ENCODE assay signal across 28 mouse cellular contexts in genomic region chr19:26128423-26128822, GRCm38 (mm10).
DNase-seq lines count a peak whose midpoint lies in the region; ATAC-seq and TF ChIP-seq lines count a peak whose summit lies in the region.
"Had no signal": no experiment of that assay in that cellular context is flagged by ENCODE, and none has a peak within 500 bp of the region (broad histone marks: within the 10 kb centered on the region; RNA-seq: fewer than 3 reads in every experiment).

No protein-coding gene starts in this region.

- no peak overlapping the region for H3K4me3 ChIP-seq in cerebellum, adult 2 months (replicated peaks; ENCODE audit: insufficient read depth, low read depth, low read length)
- H3K4me3 ChIP-seq in hindbrain, postnatal 0 days (ENCODE audit: low read length) = no peak overlapping the region
- H3K4me3 ChIP-seq in hindbrain, embryonic 10.5 days = no peak overlapping the region
- no peak overlapping the region for H3K4me3 ChIP-seq in midbrain, postnatal 0 days (ENCODE audit: low read depth, low read length)
- no peak overlapping the region for H3K4me3 ChIP-seq in midbrain, embryonic 14.5 days (replicated peaks; ENCODE audit: low read depth, low read length)
- H3K4me3 ChIP-seq: embryonic facial prominence, embryonic 13.5 days; forebrain, embryonic 10.5 days; forebrain, embryonic 13.5 days; heart, adult 2 months; heart, embryonic 10.5 days; heart, embryonic 13.5 days; hindbrain, embryonic 12.5 days; hindbrain, embryonic 15.5 days; intestine, embryonic 15.5 days had no signal

- no peaks in the 10 kb centered on the region for H3K27me3 ChIP-seq in cerebellum, adult 2 months (ENCODE audit: control insufficient read depth, insufficient read depth, low read length)
- no peaks in the 10 kb centered on the region for H3K27me3 ChIP-seq in hindbrain, postnatal 0 days (ENCODE audit: insufficient read depth, low read length)
- H3K27me3 ChIP-seq in hindbrain, embryonic 10.5 days (ENCODE audit: insufficient read depth, poor library complexity, severe bottlenecking) = no peaks in the 10 kb centered on the region
- no peaks in the 10 kb centered on the region for H3K27me3 ChIP-seq in midbrain, postnatal 0 days (ENCODE audit: insufficient read depth, low read length)
- no peaks in the 10 kb centered on the region for H3K27me3 ChIP-seq in midbrain, embryonic 14.5 days (ENCODE audit: control insufficient read depth, insufficient read depth, low read length)
- H3K27me3 ChIP-seq: CH12.LX; embryonic facial prominence, embryonic 13.5 days; forebrain, embryonic 13.5 days; heart, embryonic 13.5 days; hindbrain, embryonic 12.5 days; hindbrain, embryonic 15.5 days; intestine, embryonic 15.5 days had no signal

- H3K9me3 ChIP-seq in hindbrain, postnatal 0 days (ENCODE audit: low read length) = no peaks in the 10 kb centered on the region
- H3K9me3 ChIP-seq in hindbrain, embryonic 10.5 days = no peaks in the 10 kb centered on the region
- no peaks in the 10 kb centered on the region for H3K9me3 ChIP-seq in midbrain, postnatal 0 days (ENCODE audit: low read length)
- H3K9me3 ChIP-seq in midbrain, embryonic 14.5 days (ENCODE audit: control insufficient read depth, low read length) = no peaks in the 10 kb centered on the region
- H3K9me3 ChIP-seq: embryonic facial prominence, embryonic 13.5 days; forebrain, embryonic 10.5 days; forebrain, embryonic 13.5 days; heart, embryonic 10.5 days; heart, embryonic 13.5 days; hindbrain, embryonic 12.5 days; hindbrain, embryonic 15.5 days; intestine, embryonic 15.5 days had no signal

- TF ChIP-seq CTCF in cerebellum, adult 2 months (IDR thresholded peaks at IDR 0.05; ENCODE audit: borderline replicate concordance, insufficient read depth, low read depth, low read length) = no peak
- TF ChIP-seq CTCF in hindbrain, postnatal 0 days (IDR thresholded peaks at IDR 0.05; ENCODE audit: low read depth) = no peak
- no peak for TF ChIP-seq CTCF in midbrain, postnatal 0 days (IDR thresholded peaks at IDR 0.05)

- WGBS in cerebellum, adult 2 months = 17% methylated on average over 2 of the region's 2 CpGs
- 67% methylated on average over 2 of the region's 2 CpGs for WGBS in hindbrain, postnatal 0 days
- WGBS in hindbrain, embryonic 10.5 days = 80% methylated on average over 2 of the region's 2 CpGs
- WGBS in midbrain, postnatal 0 days = 81% methylated on average over 2 of the region's 2 CpGs
- WGBS in midbrain, embryonic 14.5 days = 76% methylated on average over 2 of the region's 2 CpGs

- no peak overlapping the region for H3K4me2 ChIP-seq in hindbrain, postnatal 0 days (ENCODE audit: low read depth, low read length)
- no peak overlapping the region for H3K4me2 ChIP-seq in midbrain, postnatal 0 days (ENCODE audit: low read depth, low read length, poor library complexity, severe bottlenecking)
- no peak overlapping the region for H3K4me2 ChIP-seq in midbrain, embryonic 14.5 days (ENCODE audit: low read length)
- H3K4me2 ChIP-seq: embryonic facial prominence, embryonic 13.5 days; forebrain, embryonic 13.5 days; heart, embryonic 13.5 days; hindbrain, embryonic 12.5 days; hindbrain, embryonic 15.5 days; intestine, embryonic 15.5 days had no signal

- no peak for TF ChIP-seq POLR2A in cerebellum, adult 2 months (IDR thresholded peaks at IDR 0.05; ENCODE audit: borderline replicate concordance, insufficient read depth, low read length)

- no peaks in the 10 kb centered on the region for H3K36me3 ChIP-seq in hindbrain, postnatal 0 days (ENCODE audit: insufficient read depth, low read length)
- no peaks in the 10 kb centered on the region for H3K36me3 ChIP-seq in hindbrain, embryonic 10.5 days
- H3K36me3 ChIP-seq in midbrain, postnatal 0 days (ENCODE audit: insufficient read depth, low read length) = no peaks in the 10 kb centered on the region
- H3K36me3 ChIP-seq in midbrain, embryonic 14.5 days (ENCODE audit: control insufficient read depth, insufficient read depth, low read length) = no peaks in the 10 kb centered on the region
- H3K36me3 ChIP-seq: embryonic facial prominence, embryonic 13.5 days; forebrain, embryonic 10.5 days; G1E; heart, embryonic 10.5 days; heart, embryonic 13.5 days; hindbrain, embryonic 12.5 days; hindbrain, embryonic 15.5 days; intestine, embryonic 15.5 days had no signal

- no peak for ATAC-seq in hindbrain, postnatal 0 days
- no peak for ATAC-seq in midbrain, postnatal 0 days (ENCODE audit: low FRiP score)
- no peak for ATAC-seq in midbrain, embryonic 14.5 days (ENCODE audit: low FRiP score, low TSS enrichment)
- ATAC-seq: forebrain, embryonic 13.5 days; forebrain, embryonic 16.5 days; intestine, embryonic 15.5 days; Patski had no signal

- H3K9ac ChIP-seq in hindbrain, postnatal 0 days (replicated peaks; ENCODE audit: low read length) = no peak overlapping the region
- no peak overlapping the region for H3K9ac ChIP-seq in midbrain, postnatal 0 days (replicated peaks; ENCODE audit: low read length, poor library complexity, severe bottlenecking)
- H3K9ac ChIP-seq in midbrain, embryonic 14.5 days (replicated peaks; ENCODE audit: low read length) = no peak overlapping the region
- H3K9ac ChIP-seq: embryonic facial prominence, embryonic 13.5 days; forebrain, embryonic 13.5 days; heart, embryonic 13.5 days; hindbrain, embryonic 12.5 days; hindbrain, embryonic 15.5 days; intestine, embryonic 15.5 days had no signal

- peak; percentile 81 to 83 for DNase-seq in cerebellum, postnatal 10 days
- no peak for DNase-seq in cerebellum, adult 2 months
- peak; percentile 8 for DNase-seq in gastrocnemius, postnatal 10 days
- no peak for DNase-seq in gastrocnemius, adult 8-10 months (ENCODE audit: low spot score in 2 of 2)
- DNase-seq in hindbrain, postnatal 0 days (ENCODE audit: low spot score) = peak; percentile 6
- DNase-seq in hindbrain, embryonic 10.5 days (ENCODE audit: low spot score) = no peak
- DNase-seq in midbrain, postnatal 0 days (ENCODE audit: low spot score) = peak; percentile 19
- DNase-seq in midbrain, embryonic 14.5 days = no peak
- DNase-seq: adrenal gland, postnatal 10 days; adrenal gland, postnatal 36 days; cerebellum, adult 11 months; cerebellum, adult 8-10 months; heart, adult 2 months; heart, postnatal 14 days; heart, postnatal 4 days; kidney, adult 11 months had no signal

- H3K27ac ChIP-seq in cerebellum, adult 2 months (ENCODE audit: insufficient read depth, low read length) = no peak overlapping the region
- H3K27ac ChIP-seq in hindbrain, postnatal 0 days = no peak overlapping the region
- no peak overlapping the region for H3K27ac ChIP-seq in hindbrain, embryonic 10.5 days
- no peak overlapping the region for H3K27ac ChIP-seq in midbrain, postnatal 0 days (ENCODE audit: low read depth, low read length)
- no peak overlapping the region for H3K27ac ChIP-seq in midbrain, embryonic 14.5 days (replicated peaks; ENCODE audit: low read depth, low read length)
- H3K27ac ChIP-seq: embryonic facial prominence, embryonic 13.5 days; forebrain, embryonic 10.5 days; forebrain, embryonic 13.5 days; heart, adult 2 months; heart, embryonic 10.5 days; heart, embryonic 13.5 days; hindbrain, embryonic 12.5 days; hindbrain, embryonic 15.5 days; intestine, embryonic 15.5 days had no signal

- H3K4me1 ChIP-seq in cerebellum, adult 2 months (ENCODE audit: control insufficient read depth, insufficient read depth, low read length) = no peaks in the 10 kb centered on the region; the same call in 1 of the 2 replicates
- H3K4me1 ChIP-seq in hindbrain, postnatal 0 days (ENCODE audit: insufficient read depth, low read length) = no peaks in the 10 kb centered on the region
- no peaks in the 10 kb centered on the region for H3K4me1 ChIP-seq in hindbrain, embryonic 10.5 days (replicated peaks)
- no peaks in the 10 kb centered on the region for H3K4me1 ChIP-seq in midbrain, postnatal 0 days (ENCODE audit: insufficient read depth, low read length)
- no peaks in the 10 kb centered on the region for H3K4me1 ChIP-seq in midbrain, embryonic 14.5 days (ENCODE audit: control insufficient read depth, insufficient read depth, low read length)
- H3K4me1 ChIP-seq: embryonic facial prominence, embryonic 13.5 days; forebrain, embryonic 10.5 days; forebrain, embryonic 13.5 days; heart, embryonic 10.5 days; heart, embryonic 13.5 days; hindbrain, embryonic 12.5 days; hindbrain, embryonic 15.5 days; intestine, embryonic 15.5 days had no signal

Comparison
In these comparisons a context has a peak if more than half of its experiments do, and no peak if none do; other contexts are left out.
1. DNase-seq: peak in cerebellum, postnatal 10 days (2 of 2), gastrocnemius, postnatal 10 days (single experiment), hindbrain, postnatal 0 days (single experiment) and midbrain, postnatal 0 days (single experiment); none in cerebellum, adult 2 months (0 of 2), gastrocnemius, adult 8-10 months (0 of 2), hindbrain, embryonic 10.5 days (single experiment) and midbrain, embryonic 14.5 days (single experiment).